Mouse (Mus musculus) spleen, adult 2 months (tissue): Measurements from ENCODE around the gene Kdm7a. TPM values are rescaled to one million over a fixed set of nuclear protein-coding genes. Genes with fewer than 3 reads are reported as not detected.

Experiments
- DNase-seq, 2 experiments: peaks; one replicate each; pipeline versions ENCODE4 v3.0.0 to v3.0.0-alpha.2; 2012 to 2021; ENCODE audit warnings: low spot score in 2 of 2, low read depth in 1 of 2
- H3K27ac ChIP-seq: fragments of 200-500 bp; 2 replicates; pipeline ENCODE4 v1.5.1; 2012; ENCODE audit warnings: low read length, inconsistent platforms; ENCODE audit not compliant: insufficient read depth
- H3K27me3 ChIP-seq: fragments of 200-500 bp; 2 replicates; pipeline ENCODE4 v1.6.1; 2012; ENCODE audit warnings: mild to moderate bottlenecking, moderate library complexity, low read length, inconsistent platforms; ENCODE audit not compliant: control insufficient read depth, insufficient read depth
- H3K36me3 ChIP-seq: fragments of 200-500 bp; 2 replicates; pipeline ENCODE4 v1.6.1; 2012; ENCODE audit warnings: mild to moderate bottlenecking, low read length, inconsistent platforms; ENCODE audit not compliant: control insufficient read depth, insufficient read depth
- H3K4me1 ChIP-seq: fragments of 200-500 bp; 2 replicates; pipeline ENCODE4 v1.6.1; 2011; ENCODE audit warnings: inconsistent platforms; ENCODE audit not compliant: control insufficient read depth, insufficient read depth, insufficient read length
- H3K4me3 ChIP-seq: fragments of 200-500 bp; 2 replicates; pipeline ENCODE4 v1.5.1; 2011; ENCODE audit warnings: mild to moderate bottlenecking, inconsistent platforms; ENCODE audit not compliant: insufficient read depth, insufficient read length; ENCODE audit errors: extremely low read depth
- CTCF ChIP-seq: fragments of 200-500 bp; IDR thresholded peaks from 2 replicates; pipeline ENCODE4 v1.5.1; 2011; ENCODE audit warnings: mild to moderate bottlenecking, inconsistent platforms; ENCODE audit not compliant: insufficient read depth, insufficient read length, insufficient replicate concordance; ENCODE audit errors: extremely low read depth
- POLR2A ChIP-seq: fragments of 200-500 bp; IDR thresholded peaks from 2 replicates; pipeline ENCODE4 v1.6.1; 2011; ENCODE audit warnings: low read depth, low read length, inconsistent platforms
- whole genome bisulfite sequencing: fragments of 180-500 bp; shearing (Covaris S2); methylation state at CpG from one replicate; pipeline ENCODE4 v1.1.7; 2018; 5-methylcytosine and 5-hydroxymethylcytosine counted together
- polyA plus RNA-seq: library from polyadenylated mRNA; depleted of rRNA; stranded (reverse); fragments of >200 nt; gene quantifications from 2 replicates; pipeline ENCODE4 v1.2.3, GENCODE M21; 2012

Kdm7a gene
- polyA plus RNA-seq, 1 experiment = 4.5 TPM

DNA sequence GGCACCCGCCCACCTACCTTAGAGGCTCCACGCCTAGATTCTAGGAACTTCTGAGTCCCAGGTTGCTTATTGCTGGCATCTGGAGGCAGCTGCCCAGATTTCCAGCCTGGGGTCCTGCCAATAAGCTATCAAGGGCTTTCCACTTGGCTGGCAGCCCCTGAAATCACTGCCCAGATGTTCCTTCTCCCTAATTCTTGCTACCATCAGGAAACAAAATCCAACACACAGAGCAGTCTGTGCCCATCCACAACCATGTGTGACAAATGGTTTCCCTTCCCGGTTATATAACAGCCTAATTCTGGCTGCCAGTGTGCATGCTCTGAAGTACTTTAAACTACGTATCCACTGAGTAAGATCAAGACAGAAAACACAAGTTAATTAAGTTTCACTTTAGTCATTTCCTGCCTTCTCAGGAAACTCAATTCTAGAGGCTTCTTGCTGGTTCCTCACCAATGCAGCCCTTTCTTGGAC is 34.9 kb upstream of the Kdm7a start:
- Histone ChIP-seq H3K4me1 (peaks cover 9% of the 10 kb centered on the region; the same call in 1 of the 2 replicates), H3K27ac (peak overlapping the region; percentile 89), H3K36me3 (no peaks in the 10 kb centered on the region), H3K27me3 (no peaks in the 10 kb centered on the region), H3K4me3 (no peak overlapping the region)
- WGBS = 46% methylated on average over 4 of the region's 4 CpGs
- TF ChIP-seq POLR2A (no peak), CTCF (no peak)
- DNase-seq = peak in 1 of 2 experiments; percentile 49

DNA sequence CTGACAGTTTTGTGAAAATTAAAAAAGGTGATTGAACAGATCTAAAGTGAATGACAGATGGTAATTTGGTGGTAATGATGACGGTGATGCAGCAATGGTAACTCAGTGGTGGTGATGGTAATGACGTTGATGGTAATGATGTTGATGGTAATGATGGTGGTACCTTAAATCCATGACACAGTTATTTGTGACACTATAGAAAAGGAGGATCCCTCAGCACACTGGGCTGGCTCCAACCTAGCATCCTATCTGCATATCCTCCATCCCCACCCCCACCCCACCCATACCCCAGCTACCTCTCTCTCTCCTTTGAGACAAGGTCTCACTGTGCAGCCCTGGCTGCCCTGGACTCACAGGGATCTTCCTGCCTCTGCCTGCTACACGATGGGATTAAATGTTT is 34.4 kb upstream of the Kdm7a start:
- Histone ChIP-seq H3K27me3 (no peaks in the 10 kb centered on the region), H3K4me3 (no peak overlapping the region), H3K4me1 (peaks cover 5% of the 10 kb centered on the region; the same call in 1 of the 2 replicates), H3K27ac (peak overlapping the region; percentile 89), H3K36me3 (no peaks in the 10 kb centered on the region)
- WGBS = 87% methylated on average over 3 of the region's 3 CpGs
- no peak for TF ChIP-seq POLR2A
- TF ChIP-seq CTCF = no peak
- DNase-seq = no peak

DNA sequence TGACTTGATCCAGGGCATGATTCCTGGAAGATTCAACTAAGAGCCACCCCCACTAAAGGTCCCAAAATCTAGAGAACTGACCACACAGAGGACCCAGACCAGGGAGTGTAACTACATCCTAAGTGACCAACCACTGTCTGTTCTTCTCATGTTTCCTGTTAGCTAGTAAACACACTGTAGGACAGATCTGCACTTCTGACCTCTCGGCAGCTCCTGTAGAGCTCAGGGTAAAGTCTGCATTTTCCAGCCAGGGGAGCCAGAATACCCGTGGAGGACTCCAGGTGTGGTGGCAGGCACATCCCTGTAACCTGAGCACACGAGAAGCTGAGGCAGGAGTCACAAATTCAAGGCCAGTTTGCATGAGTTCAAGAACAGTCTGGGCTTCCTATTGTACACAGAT is 31.3 kb upstream of the Kdm7a start:
- DNase-seq = no peak
- WGBS = 81% methylated on average over 3 of the region's 3 CpGs
- TF ChIP-seq POLR2A = no peak
- TF ChIP-seq CTCF = no peak
- H3K36me3 ChIP-seq = no peaks in the 10 kb centered on the region
- no peak overlapping the region for H3K4me3 ChIP-seq
- no peaks in the 10 kb centered on the region for H3K27me3 ChIP-seq
- no peak overlapping the region for H3K27ac ChIP-seq
- peaks cover 9% of the 10 kb centered on the region; the same call in 1 of the 2 replicates for H3K4me1 ChIP-seq

DNA sequence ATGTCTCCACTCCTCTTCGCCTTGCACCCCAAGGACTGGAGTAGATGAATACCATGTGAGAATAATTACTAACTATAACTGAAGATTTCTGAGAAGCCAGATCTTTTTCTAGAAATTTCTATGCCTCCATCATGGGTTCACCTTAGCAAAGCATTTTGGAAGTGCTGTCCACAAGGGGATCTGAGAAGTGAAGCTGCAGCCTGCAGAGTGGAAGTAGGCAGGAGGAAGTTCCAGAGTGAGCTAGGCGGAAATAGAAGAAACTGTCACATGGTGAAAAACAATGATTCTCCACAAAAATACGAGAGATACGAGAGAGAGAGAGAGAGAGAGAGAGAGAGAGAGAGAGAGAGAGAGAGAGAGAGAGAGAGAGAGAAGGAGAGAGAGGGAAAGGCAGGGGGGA is 26.0 kb upstream of the Kdm7a start:
- whole genome bisulfite sequencing = 42% methylated on average over 4 of the region's 4 CpGs
- Histone ChIP-seq H3K27ac (peak overlapping the region; percentile 57), H3K4me1 (peaks cover 7% of the 10 kb centered on the region; the same call in 1 of the 2 replicates), H3K27me3 (no peaks in the 10 kb centered on the region), H3K4me3 (no peak overlapping the region), H3K36me3 (no peaks in the 10 kb centered on the region)
- no peak for DNase-seq
- TF ChIP-seq POLR2A = no peak
- TF ChIP-seq CTCF = no peak

DNA sequence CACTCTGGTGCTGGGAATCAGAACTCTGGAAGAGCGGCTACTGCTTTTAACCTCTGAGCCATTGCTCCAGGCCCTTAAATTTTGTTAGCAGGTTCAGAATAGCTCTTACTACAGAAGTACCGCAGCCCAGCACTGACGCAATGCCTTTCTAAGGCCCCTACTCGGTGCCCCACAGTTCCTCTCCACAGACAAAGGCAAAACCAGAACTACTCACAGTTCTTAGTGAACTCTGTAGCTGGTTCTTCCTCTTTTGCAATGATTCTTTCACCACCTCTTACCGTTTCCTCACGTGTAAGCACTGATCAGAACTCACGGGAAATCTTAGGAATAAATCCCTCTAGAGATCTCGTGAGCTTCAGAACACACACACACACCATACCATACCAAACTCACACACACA is 24.1 kb upstream of the Kdm7a start:
- peaks cover 7% of the 10 kb centered on the region; the same call in 1 of the 2 replicates for H3K4me1 ChIP-seq
- peak overlapping the region; percentile 69 for H3K27ac ChIP-seq
- TF ChIP-seq CTCF (no peak), POLR2A (no peak)
- H3K36me3 ChIP-seq = no peaks in the 10 kb centered on the region
- WGBS = 28% methylated on average over 8 of the region's 8 CpGs
- H3K27me3 ChIP-seq = no peaks in the 10 kb centered on the region
- peak in 1 of 2 experiments; percentile 36 for DNase-seq
- H3K4me3 ChIP-seq = no peak overlapping the region

DNA sequence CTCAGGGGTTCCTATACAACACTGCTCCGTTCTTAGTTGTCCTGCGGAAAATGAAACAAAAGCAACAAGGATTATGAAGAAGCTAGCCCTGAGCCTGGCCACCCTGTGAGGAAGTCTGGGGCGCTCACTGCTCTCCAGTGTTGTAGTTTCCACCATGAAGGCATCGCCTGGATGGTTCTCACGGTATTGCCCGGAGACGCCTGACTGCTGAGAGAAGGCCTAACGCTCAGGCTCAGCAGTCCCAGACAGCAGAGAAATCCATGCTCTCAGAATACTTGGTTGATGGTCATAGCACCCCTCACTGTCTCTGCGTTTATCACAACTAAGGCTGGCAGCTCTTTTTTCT is 20.0 kb upstream of the Kdm7a start:
- no peak for DNase-seq
- Histone ChIP-seq H3K36me3 (no peaks in the 10 kb centered on the region), H3K27me3 (no peaks in the 10 kb centered on the region), H3K4me3 (no peak overlapping the region), H3K27ac (peak overlapping the region; percentile 55; the same call in 1 of the 2 replicates), H3K4me1 (peaks cover 2% of the 10 kb centered on the region; the same call in 1 of the 2 replicates)
- WGBS = 58% methylated on average over 9 of the region's 9 CpGs
- TF ChIP-seq POLR2A (no peak), CTCF (no peak)

DNA sequence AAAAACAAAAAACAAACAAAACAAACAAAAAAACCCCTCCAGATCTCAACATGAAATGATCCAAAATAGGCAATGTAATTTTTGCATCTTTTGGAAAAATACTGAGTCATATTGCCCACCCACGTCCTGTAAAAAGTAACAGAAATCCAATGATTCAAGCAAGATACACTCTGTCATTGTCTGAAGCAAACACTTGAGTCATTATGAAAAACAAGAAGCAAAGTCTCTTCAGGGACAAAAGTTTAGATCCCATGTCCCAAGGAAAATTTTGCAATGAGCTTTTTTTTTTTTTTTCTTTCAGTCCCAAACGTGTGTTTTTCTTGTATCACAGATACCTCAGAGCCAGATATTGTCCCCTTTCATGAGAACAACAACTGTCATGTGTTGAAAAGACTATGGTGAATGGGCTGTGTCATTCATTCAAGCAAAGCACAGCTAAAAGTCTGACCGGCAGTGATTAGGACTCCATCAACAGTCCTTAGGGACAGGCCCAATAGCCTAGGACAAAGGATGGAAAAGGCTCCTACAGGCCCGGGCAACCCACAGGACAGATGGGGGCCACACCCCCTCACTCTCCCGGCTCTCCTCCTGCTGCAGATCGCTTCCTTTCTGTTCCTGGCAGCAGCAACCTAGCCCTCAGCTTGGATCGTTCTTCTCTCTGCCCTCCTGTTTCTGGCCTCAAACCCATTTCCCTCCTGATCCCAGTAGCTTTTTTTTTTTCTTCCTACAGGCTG is 19.5 kb upstream of the Kdm7a start:
- Histone ChIP-seq H3K27me3 (no peaks in the 10 kb centered on the region), H3K4me1 (no peaks in the 10 kb centered on the region; the same call in 1 of the 2 replicates), H3K27ac (no peak overlapping the region), H3K4me3 (no peak overlapping the region), H3K36me3 (no peaks in the 10 kb centered on the region)
- no peak for DNase-seq
- TF ChIP-seq CTCF (no peak), POLR2A (no peak)
- WGBS = 43% methylated on average over 7 of the region's 7 CpGs
